Mouse (Mus musculus) embryonic fibroblast, embryonic 13.5 days (primary cell): ENCODE measurements around the gene Gm42715.

Source experiments
- CTCF ChIP-seq: IDR thresholded peaks from 2 replicates; pipeline ENCODE4 v1.5.1; 2011; ENCODE audit warnings: mild to moderate bottlenecking, control low read depth, low read length, moderate library complexity, borderline replicate concordance; ENCODE audit not compliant: insufficient read depth
- POLR2A ChIP-seq: IDR thresholded peaks from 2 replicates; pipeline ENCODE4 v1.6.1; 2011; ENCODE audit warnings: low read depth, mild to moderate bottlenecking, control low read depth, low read length, moderate library complexity

DNA sequence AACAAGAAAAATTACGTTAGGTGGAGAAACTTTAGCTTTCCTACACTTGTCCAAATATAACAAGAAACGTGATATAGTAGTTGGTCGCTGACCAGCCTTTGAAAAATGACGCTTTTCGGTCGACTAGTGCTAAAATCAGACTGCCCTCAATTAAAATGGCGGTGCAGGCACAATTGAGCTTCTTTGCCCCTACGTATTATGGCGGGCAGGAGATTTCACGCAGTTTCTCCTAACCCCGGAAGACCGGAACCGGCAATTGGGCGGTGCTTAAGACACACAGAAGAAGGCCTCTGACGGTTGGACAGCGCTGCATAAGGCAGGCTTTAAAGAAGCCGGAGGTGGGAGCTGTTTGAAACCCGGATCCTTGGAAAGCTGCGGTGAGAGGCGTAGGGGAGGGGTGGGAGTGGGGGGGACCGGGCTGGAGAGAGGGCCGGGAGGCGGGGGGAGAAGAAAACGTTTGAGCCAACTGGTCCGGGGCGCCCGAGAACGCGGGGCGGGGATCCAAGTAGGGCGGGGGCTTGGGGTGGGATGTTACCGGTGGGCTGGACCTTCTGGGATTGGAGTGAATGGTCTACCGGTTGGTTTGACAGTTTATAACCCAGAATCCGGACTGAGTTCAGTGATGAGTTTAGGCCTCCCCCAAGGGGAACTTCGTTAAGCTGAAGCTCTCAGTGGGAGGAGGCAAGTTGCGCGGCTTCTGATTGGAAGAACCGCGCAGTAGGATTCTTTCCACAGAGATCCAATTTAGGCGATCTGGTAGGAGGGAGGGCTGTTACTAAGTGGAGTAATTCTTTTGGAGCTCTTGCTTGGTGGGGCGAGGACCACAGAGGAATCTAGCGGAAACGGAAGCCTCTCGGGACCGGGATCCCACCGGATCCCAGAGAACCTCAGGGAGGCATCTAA is 48.4 kb upstream of the Gm42715 start:
- TF ChIP-seq CTCF (no peak), POLR2A (peak; percentile 81)
